Mouse (Mus musculus) olfactory bulb, adult 2 months (tissue): ENCODE results near the gene Cbx8.

Experiments
- CTCF ChIP-seq: fragments of 200-500 bp; IDR thresholded peaks from 2 replicates; pipeline ENCODE4 v1.5.1; 2012; ENCODE audit warnings: low read depth, mild to moderate bottlenecking, low read length, moderate library complexity; ENCODE audit not compliant: insufficient read depth
- POLR2A ChIP-seq: fragments of 200-500 bp; IDR thresholded peaks from 2 replicates; pipeline ENCODE4 v1.6.1; 2012; ENCODE audit warnings: mild to moderate bottlenecking, low read depth, low read length, moderate library complexity; ENCODE audit not compliant: insufficient read depth

DNA sequence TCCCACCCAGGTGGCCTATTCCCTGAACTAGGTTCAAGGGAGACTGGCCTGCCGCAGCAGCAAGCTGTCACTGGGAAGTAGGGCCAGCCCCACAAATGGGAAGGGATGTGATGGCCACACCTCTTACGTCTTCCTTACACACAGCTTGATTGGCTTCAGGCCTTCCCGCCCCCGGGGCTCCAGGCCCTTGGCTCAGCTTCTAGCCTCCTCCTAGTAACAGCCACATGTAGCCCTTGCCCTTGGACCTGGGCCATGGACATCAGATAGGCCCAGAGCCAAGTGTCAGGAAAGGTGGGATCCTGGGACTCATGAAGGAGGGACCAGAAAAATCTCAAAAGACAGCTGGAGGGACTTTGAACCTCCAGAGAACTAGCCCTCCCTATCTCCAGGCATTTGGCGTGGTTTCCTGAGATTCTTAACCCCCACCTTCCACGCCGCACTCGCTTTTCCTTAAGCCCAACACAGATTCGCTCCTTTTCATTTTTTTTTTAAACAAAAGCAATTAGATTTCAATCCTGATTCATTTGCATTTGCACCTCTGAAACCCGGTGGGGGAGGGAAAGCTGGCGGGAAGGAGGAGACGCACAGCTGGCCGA is 12.0 kb upstream of the Cbx8 start:
- no peak for TF ChIP-seq POLR2A
- TF ChIP-seq CTCF = no peak
